Mouse (Mus musculus): Measurements from ENCODE around the gene Adamtsl2. TPM values are rescaled to one million over a fixed set of nuclear protein-coding genes. Genes with fewer than 3 reads are reported as not detected.

Adamtsl2 gene
- total RNA-seq (2021), result 10 to 100 TPM in 1 of 2 experiments, 1 to 10 TPM in 1; 4.5 to 10.1 TPM
- long read RNA-seq, experiment 1, partial matches to known transcripts, result 0 of 1 reads
- long read RNA-seq, experiment 1, other reads (novel, unspliced or antisense), result 0 of 1 reads
- long read RNA-seq, experiment 2, partial matches to known transcripts, result 0 of 1 reads
- long read RNA-seq, experiment 2, other reads (novel, unspliced or antisense), result 1 of 1 reads

DNA sequence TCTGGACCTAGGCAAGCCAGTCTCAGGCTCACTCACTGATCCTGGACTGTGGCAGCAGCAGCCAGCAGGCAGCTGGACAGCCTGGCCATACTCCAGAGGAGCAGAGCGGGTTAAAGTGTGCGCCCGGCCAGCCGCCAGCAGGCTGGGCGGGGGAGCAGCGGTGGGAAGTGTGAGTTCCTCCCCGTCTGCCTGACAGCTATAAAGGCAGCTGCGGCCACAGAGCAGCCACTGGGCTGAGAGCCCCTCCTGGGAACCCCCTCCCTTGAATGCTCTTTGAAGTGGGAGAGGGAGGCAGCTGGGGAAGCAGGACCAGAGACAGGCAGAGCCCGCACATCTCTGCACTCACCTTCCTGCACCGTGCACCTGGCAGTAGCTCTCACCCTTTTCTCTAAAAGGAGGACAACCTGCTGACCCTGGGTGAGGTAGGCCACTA, at the start of gene Adamtsl2:
Gene Adamtsl2, plus strand, starts transcription at position 228 of the 433 bp plus-strand sequence.
- DNase-seq, result peak; percentile 90 to 92

DNA sequence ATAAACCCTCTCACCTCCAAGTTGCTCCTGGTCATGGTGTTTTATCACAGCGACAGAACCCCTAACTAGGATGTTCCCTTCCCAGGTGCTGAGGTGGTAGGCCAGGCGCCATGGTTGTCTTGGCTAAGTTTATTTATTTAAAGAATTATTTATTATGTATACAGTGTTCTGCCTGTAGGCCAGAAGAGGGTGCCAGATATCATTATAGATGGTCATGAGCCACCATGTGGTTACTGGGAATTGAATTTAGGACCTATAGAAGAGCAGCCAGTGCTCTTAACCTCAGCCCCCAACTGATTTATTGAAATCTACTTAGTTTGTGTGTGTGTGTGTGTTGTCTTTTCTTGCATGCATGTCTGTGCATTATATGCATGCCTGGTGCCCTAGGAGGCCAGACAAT, 46.8 kb upstream of the Adamtsl2 start:
- DNase-seq, result no peak

DNA sequence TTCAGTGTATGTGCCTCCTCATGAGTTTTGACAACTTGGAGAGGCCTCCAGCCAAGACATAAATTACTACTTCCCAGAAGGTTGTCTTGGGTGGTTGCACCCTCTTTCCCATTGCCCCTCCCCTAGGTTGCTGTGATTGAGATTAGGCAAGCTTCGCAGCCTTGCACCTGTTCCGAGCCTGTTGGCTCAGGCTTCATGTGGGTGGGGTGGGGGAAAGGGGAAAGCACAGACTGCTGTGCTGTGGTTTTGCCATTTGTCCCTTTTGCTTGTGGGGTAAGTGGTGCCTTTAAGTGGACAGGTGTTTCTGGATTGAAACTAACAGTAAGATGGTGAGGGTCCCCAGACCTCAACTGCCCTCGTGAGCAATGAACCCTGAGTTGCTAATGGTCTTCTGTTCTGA, 43.2 kb upstream of the Adamtsl2 start:
- DNase-seq, result no peak

DNA sequence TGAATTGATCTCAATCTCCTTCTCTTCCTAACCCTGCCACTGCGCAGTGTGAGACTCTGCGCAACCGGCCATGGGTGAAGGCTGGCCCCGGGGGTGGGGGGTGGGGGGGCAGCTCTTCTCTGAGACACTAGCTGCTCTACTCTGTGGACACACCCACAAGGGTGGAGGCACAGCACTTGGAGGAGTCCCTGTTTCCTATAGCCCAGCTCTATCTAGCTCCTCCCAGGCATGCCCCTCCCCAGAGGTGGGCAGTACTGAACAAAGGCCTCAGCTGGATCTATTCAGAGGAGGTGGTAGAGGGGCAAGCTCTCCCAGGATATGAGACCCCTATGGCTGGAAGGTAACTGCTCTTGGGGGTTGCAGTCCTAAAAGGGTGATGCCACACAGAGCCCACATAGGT, 42.2 kb upstream of the Adamtsl2 start:
- DNase-seq, result no peak

DNA sequence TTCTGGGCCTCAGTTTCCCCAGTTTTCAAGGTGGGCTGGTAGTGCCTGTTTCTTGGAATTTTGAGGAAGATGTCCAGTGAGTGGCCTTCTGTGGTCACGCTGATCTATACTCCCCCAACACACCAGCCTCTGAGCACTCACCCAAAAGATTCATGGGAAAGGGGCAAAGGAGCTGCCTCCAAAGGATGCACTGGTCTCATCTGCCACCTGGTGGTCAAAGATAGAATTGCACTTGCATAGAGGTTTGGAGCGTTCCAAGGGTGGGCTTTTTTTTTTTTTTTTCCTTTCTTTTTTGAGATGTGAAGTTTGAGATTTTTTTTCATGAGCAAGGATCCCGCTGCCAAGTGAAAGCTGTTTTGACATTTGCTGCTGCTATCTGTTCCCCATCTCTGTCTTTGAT, 40.6 kb upstream of the Adamtsl2 start:
- peak; percentile 60 to 87 for DNase-seq

DNA sequence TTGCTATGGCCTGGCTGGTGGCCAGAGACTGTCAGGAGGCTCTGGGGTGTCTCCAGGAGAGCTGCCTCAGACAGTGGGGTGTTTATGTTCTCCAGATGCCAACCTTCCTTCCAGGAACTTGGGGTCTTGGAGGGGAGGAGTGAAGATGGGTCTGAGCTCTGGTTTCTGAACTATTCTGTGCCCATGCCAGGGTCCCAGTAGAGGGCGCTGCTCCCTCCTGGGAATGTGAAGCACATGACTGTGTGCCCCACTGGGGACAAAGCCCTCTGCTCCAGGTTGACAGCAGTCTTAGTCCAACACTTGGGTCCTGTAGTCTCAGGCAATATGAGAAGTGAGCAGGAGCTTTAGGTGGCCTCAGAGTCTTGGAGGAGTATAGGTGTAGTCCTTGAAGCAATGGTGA, 39.9 kb upstream of the Adamtsl2 start:
- no peak for DNase-seq

DNA sequence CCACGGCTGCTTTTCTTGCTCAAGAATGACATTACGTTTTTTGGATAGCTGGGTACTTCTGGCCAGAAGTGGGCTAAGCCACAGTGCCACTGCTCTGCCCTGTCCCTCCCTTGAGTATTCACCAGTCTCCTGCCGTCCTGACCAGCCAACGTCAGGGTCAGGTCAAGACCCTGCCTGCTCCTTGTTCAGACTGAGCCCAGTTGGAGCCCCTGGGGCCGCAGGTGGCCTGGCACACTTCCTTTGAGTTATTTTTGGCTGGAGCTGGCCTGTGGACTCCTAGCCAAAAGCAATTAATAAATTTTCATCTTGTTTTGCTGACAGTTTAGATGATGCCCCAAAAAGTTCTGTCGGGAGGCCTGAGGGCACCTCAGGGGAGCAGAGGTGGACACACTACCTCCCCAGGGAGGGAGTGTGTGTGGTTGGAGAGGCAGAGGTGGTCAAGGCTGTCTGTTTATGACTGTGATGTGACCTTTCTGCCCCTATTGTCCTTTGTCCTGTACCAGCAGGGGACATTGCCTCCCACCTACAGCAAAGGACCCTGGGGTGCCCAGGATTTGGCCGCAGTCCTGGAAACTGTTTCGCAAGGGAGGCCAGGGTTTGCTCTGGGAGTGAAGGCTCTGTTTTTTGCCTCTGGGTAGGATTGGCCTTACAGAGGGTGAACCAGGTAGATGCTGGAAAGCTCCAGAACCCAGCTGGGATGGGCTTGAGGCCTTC, 36.9 kb upstream of the Adamtsl2 start:
- DNase-seq, result peak in 1 of 2 experiments; percentile 49

DNA sequence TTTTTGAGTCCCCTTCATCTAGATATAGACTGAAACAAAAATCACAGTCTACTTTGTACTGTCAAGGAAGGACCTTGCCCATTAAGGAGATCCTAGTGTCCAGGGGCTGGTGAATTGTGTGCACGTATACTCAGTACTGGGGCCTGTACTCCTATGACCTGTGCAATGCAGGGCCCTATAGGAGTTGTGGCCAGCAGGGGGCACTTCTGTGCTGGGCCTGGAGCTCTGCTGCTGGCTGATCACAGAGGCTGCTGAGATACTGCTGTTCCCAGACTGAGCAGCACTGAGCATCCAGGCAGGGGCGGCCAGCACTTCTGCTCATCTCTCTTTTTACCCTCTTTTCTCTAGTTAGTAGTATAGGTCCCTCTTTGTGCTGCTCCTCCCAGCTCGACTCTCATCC, 35.7 kb upstream of the Adamtsl2 start:
- peak; percentile 87 to 91 for DNase-seq

DNA sequence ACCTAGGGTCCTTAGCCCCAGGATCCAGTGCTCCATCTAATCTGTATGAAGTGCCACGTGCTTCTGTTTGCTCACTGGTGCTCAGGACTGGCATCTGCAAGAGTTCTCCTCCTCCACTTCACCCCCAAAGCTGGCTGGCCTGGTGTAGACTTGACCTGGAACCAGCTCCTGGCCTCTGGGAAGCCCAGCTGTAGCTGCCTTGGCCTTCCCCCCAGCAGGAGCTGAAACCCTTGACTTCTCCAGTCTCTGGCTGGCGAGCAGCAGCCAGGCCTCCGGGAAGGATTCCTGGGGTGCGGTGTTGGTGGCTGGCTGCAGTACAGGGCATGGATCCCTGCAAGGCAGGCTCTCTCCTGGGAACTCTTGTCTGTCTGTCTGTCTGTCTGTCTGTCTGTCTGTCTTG, 35.0 kb upstream of the Adamtsl2 start:
- DNase-seq, result peak in 1 of 2 experiments; percentile 75

DNA sequence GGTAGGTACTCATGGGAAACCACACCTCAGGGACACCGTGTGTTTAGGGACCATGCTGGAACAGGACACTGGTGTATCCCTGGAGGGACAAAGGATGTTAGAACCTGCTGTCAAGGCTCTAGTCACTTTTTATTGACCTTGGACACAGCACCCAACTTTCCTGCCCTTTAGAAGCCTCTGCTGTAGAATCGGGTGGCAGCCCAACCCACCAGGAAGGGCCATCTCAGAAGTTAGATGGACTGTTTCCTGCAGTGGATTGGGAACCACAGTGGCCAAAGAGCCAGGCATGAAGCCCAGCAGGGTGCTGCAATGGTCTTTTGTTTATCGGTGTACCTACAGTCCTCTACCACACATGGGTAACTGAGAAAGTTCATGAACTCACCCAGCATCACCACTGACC, 34.5 kb upstream of the Adamtsl2 start:
- DNase-seq, result peak; percentile 47 to 60

DNA sequence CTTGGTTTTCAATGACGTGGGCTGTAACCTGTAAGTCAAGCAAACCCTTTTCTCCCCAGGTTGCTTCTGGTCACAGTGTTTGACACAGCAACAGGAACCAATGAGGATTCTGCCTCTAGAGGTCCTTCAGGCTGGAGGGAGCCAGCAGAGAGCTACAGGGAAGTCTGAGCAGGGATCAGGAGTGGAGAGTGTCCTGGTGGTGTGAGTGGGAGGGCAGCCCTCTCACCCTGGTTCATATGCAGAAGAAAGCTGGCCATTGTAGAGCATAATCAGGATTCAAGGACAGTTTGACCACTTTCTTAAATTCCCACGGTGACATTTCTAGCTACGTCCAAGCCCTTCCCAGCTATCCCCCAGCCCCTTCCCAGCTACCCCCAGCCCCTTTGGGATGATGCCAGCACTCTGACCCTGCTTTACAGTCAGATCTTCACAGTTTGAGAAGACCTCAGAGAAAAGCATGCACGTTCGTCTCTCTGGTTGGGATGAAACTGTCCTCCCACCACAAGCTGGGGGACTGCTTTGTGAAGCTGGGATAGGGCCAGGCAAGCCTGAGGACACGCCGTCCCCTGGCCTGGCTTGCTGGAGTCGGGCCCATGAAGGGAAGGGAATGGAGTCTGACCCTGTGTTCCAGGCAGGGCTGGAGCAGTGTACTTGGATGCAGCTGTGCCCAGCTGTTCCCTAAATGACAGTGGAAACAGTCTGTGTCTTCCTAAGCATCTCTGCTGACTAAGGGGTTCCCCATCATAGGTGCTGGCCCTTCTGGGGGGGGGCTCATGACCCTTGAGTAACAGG, 33.0 kb upstream of the Adamtsl2 start:
- DNase-seq, result peak; percentile 92 to 93

DNA sequence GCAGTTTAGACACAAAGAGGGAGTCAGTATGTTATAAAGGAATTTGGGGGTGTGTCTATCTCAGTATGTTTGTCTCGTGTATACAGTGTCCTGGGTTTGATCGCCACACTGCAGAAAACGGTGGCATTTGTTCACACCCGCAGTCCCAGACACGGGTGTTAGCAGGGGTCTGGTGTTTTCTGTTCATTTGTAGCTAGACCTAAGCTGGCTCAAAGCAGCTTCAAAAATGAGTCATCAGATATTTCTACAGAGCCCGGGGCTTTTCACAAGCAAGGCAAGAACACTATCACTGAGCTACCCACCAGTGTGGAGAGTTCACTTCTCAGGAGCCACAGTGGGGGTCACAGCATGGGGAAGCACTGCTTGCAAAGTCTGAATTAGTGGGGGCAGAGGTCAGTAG, 29.8 kb upstream of the Adamtsl2 start:
- no peak for DNase-seq

DNA sequence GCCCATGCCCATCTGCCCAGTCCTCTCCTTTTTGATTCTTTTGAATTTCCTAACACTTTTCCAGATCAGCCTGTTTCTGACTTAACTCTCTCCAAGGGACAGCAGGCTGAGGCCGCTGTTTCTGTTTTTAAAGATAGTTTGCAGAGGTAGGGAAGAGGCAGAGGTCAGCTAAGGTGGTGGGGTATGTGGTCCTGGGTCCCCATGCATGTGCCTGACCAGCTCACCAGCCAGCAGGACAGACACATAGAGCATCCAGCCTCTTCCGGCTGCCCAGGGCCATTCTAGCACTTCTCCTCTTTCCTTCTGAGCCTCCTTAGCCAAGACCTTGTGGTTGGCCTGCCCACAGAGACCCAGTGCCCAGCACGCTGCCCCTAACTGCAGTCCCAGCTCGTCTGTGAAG, 20.9 kb upstream of the Adamtsl2 start:
- no peak for DNase-seq

DNA sequence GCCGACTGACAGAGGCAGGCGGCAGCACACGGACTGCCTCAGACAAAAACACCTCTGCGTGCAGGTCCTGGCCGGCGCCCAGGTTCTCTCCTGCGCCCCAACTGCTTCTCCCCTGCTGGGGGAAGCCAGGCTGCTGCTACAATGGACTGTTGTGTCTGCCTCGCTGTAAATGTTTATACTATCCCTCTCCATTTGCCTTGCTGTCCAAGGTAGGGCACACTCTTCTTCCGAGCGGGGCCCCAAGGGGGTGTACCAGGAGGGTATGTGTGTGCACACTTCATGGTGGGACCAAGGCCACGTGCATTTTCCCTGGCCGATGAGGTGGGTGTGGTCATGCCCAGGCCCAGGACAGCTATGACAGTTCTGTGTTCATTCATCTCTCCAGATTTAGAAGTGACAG, 20.4 kb upstream of the Adamtsl2 start:
- DNase-seq, result no peak

DNA sequence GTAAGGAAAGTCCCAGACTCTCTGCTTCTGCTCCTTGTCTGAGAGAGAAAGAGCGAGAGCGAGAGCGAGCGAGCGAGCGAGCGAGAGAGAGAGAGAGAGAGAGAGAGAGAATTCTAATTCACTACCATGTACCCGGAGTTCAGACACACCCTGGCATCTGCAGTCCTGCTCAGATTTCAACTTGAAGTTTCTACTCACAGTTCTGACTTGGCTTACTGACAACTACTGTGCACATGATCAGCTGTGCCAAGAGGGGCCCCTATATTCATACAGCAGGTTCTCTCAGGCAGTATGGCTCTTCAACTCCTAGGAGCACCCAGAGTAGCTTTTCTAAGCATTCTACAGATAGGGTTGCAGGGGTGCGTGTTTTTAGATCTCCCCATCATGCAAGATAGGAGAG, 20.0 kb upstream of the Adamtsl2 start:
- no peak for DNase-seq

DNA sequence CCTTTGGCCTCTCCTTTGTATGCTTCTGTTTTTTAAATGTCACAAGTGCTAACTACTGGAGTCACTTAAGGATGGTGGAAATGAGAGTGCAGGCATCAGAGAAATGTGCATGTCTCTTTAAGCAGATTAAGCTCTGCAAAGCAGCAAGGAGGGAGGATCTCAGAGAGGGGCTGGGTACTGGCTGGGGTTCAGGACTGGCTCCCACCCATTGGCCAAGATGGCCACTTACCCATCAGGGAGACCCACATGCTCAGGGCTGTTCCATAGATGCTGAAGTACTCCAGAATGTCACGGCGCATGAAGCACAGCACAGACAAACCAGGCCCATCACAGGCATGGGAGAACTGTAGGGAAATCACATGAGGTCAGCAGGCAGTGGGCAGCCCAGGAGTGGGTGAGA, 12.1 kb upstream of the Adamtsl2 start:
- no peak for DNase-seq

DNA sequence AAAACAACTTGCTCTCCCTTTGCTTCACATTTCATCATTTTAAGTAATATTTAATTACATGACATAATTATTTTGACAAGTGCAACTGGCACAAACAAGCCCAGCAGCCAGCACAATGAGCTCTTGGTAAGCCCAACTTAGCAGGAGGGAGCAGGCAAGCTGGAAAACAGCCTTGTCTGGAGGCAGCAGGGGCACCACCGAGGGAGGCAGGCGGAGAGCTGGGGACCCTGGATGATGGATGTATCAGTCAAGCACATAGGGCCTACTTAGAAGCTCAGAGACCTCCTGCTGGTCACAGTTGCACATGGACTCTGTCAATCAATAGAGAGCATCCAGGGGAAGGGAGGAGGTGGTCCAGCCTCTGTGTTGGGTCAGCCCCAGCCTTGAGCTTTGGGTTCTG, 11.2 kb upstream of the Adamtsl2 start:
- no peak for DNase-seq

DNA sequence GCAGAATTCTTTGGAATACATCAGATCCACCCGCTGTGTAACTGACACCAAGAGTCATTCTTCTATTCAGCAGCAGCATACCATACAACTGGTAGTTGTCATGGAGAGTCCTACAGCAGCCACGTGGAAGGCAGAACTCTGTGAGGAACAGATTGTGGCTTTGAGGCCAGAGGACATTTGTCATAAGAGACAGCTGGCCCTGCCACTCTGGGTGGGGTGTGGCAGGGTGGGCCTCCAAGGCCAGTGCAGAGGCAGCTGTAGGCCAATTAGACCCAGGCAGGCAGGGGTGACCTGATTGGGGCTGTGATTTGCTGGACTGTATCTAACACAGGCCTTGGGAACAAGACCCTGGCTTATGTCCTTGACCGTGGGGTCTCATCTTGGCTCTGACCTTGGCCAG, 9.5 kb upstream of the Adamtsl2 start:
- no peak for DNase-seq

DNA sequence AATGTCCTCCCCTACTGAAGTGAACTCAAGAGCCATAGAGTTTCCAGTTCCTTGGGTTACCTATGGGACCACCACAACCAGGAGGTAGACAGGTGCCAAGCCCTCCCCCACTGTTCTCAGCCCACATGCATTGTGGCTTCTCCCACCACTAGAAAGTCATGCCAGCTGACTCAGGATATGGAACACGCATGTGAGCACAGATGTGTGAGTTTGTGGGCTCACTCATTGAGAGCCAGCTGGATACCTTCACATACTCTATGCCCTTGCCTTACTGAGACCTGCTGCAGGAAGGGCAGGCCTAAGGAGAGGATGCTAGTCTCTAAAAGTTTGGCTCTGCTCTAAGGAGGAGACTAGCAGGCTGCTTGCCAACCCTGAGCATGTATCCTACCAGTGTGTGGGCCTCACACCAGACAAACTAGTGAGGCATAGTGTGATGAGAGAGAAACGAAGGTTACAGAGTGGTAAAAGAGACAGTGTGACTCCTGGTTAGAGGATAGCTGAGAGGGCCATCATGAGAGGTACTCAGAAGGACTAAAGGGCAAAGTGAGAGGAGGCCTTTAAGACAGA, 8.8 kb upstream of the Adamtsl2 start:
- no peak for DNase-seq

DNA sequence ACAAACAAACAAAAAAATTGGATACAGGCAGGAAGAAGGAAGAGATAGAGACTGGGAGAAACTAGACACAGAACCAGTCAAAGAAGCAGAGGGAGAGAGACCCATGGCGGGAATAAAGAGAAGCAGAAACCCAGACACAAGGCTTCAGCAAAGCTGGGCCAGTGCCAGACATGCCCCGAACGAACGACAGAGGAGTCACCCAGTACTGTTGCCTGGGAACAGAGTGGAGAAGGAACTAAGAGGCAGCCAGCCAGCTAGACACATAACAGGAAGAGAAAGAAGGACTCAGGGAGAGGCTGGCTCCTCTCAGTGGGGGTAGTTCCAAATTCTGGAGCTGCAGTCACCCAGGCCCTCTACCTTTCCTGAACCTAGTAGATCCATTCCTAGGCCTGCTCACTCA, 8.0 kb upstream of the Adamtsl2 start:
- peak; percentile 84 to 88 for DNase-seq

DNA sequence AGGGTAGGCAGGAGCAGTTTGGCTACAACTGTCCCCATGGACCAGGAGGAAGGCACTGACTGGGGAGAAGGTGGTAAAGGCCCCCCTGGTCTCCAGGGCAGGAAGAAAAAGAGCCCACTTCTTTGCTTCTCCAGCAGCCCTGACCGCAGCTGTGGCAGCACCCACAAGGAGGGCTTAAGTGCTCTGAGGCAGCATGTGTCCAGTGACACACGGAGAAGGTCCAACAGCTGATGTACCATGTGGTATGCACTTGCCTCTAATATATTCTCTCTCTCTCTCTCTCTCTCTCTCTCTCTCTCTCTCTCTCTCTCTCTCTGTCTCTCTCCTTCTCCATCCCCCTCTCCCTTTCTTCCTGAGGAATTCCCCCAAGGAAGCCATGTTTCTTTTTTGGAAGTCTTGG, 7.2 kb upstream of the Adamtsl2 start, which contains the start of gene Mymk:
Gene Mymk, minus strand, starts transcription at position 202 of the 400 bp plus-strand sequence.
- no peak for DNase-seq

DNA sequence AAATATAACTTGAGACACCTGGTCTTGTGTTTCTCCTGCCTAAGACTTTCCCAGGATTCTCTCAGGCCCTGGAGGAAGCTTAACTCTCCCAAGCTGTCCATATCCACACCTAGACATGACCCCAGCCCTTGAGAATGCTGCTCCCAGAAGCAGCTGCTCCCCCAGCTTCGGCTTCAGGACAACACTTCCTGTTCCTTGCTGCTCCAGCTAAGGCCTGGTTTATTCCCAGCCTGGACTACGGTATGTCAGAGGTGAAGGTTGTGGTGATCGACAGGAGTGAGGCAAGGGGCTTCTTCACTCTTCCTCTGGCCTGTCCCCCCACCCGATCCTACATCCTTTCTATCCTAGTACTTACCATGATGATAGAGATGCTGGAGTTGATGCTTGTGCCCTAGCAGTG, 5.8 kb upstream of the Adamtsl2 start:
- no peak for DNase-seq

DNA sequence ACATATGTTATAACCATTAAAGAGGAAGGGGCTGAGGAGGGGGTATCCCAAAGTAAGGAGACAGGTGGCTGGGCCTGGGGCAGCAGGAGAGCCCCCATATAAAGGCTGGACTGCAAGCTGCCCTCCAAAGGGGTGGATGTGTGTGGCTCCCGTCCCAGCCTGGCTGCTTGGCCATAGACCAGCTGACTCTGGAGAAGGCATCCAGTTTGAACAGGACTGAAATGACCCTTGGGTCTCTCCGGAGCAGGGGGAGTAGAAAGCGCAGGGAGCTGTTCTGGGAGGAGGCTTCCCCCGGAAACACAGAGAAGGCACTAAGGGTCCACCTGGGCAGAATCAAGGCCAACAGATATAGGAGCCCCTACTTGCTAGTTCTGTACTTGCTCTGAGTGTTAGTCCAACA, 4.4 kb upstream of the Adamtsl2 start:
- peak; percentile 74 to 78 for DNase-seq
